ENCODE assay signal across 8 mouse cellular contexts in genomic region chr16:81200201-81201071, GRCm38 (mm10). TPM values are rescaled to one million over a fixed set of nuclear protein-coding genes. Genes with fewer than 3 reads are reported as not detected.
DNase-seq lines count a peak whose midpoint lies in the region; ATAC-seq lines count a peak whose summit lies in the region.

Gene Ncam2 (plus strand): TSS chr16:81200697.

- ATAC-seq in common myeloid progenitor, adult 5-6 weeks (replicated peaks; ENCODE audit: low read depth, poor library complexity, severe bottlenecking) = peak; percentile 45

- DNase-seq in adrenal gland, adult 8-10 months = peak; percentile 14
- peak; percentile 61 for DNase-seq in gastrocnemius, postnatal 10 days
- peak; percentile 7 for DNase-seq in induced T-regulatory cell, adult 2 months (ENCODE audit: low read depth)
- peak; percentile 59 for DNase-seq in left cerebral cortex, adult 8-10 months (ENCODE audit: low spot score in 2 of 2)
- DNase-seq in lung, postnatal 4 days = peak; percentile 55 to 68
- peak; percentile 63 to 74 for DNase-seq in right cerebral cortex, adult 2 months (ENCODE audit: low spot score in 2 of 2)
- no peak for DNase-seq in natural killer cell, adult 2 months (ENCODE audit: low spot score in 2 of 2)

RNA-seq across cellular contexts. Expression of gene Ncam2, which starts in this region (rescaled TPM):
- 1 to 10 TPM in 3 of 4 experiments, under 1 TPM in 1; 0.70 to 1.5 (median 1.2) TPM for total RNA-seq in adrenal gland, adult 8-10 months (2022)
- not detected in 2 replicates for total RNA-seq in common myeloid progenitor, adult 5-6 weeks (2017)
- total RNA-seq in gastrocnemius, postnatal 10 days (2021) = 1 to 10 TPM in 1 of 2 experiments, under 1 TPM in 1; 0.59 to 1.3 TPM
- total RNA-seq in left cerebral cortex, adult 8-10 months (2022) = 10 to 100 TPM; 71.5 to 84.0 (median 74.9) TPM

Comparison
In these comparisons a context has a peak if more than half of its experiments do, and no peak if none do; other contexts are left out.
1. RNA of gene Ncam2 (total RNA-seq): 71.5 to 84.0 TPM in left cerebral cortex, adult 8-10 months; 0.70 to 1.5 TPM in adrenal gland, adult 8-10 months, 0.59 to 1.3 TPM in gastrocnemius, postnatal 10 days and not detected in common myeloid progenitor, adult 5-6 weeks; every median in the first group is over 10 times any median in the second.
2. Peak in ATAC-seq in common myeloid progenitor, adult 5-6 weeks; RNA of the gene not detected or under 1 TPM.
3. DNase-seq: peak in adrenal gland, adult 8-10 months (single experiment), gastrocnemius, postnatal 10 days (single experiment), induced T-regulatory cell, adult 2 months (single experiment), left cerebral cortex, adult 8-10 months (2 of 2), lung, postnatal 4 days (2 of 2) and right cerebral cortex, adult 2 months (2 of 2); none in natural killer cell, adult 2 months (0 of 2).